Mouse (Mus musculus): ENCODE measurements at regions not wholly inside any gene's neighbourhood (a gene's known extent, or its start where the extent isn't known, plus 50 kb on each side); places are given as distances from the start of the nearest gene placed in this dataset.

- peak; percentile 27 for DNase-seq (ENCODE audit: low read depth, low spot score)
These were observed 80.0 kb upstream of the Nrip1 start for GRCm38 (mm10) chr16:76453457-76454200.

DNA sequence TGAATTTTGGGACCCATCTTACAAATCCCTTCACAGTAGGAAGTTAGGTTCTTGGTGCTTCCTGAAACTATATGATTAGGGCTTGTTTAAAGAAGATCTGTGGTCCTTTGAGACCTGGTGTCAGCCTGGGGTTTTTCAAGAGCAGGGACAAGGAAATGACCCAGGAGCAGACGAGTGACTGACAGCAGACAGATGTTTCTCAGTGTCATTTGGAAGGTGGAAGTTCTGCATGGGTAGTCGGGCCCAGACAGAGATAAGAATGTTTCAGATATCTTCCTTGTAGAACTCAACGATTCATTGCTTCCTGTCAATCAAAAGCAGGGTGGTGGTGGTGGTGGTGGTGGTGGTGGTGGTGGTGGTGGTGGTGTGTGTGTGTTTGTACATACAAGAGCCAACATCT, 75.1 kb upstream of the Nrip1 start:
- DNase-seq (ENCODE audit: low read depth, low spot score), result no peak

GRCm38 (mm10) chr16:76447033-76447432, 73.4 kb upstream of the Nrip1 start:
- no peak for DNase-seq (ENCODE audit: low read depth, low spot score)

GRCm38 (mm10) chr16:76444668-76445067, 71.0 kb upstream of the Nrip1 start:
- no peak for DNase-seq (ENCODE audit: low read depth, low spot score)

DNA sequence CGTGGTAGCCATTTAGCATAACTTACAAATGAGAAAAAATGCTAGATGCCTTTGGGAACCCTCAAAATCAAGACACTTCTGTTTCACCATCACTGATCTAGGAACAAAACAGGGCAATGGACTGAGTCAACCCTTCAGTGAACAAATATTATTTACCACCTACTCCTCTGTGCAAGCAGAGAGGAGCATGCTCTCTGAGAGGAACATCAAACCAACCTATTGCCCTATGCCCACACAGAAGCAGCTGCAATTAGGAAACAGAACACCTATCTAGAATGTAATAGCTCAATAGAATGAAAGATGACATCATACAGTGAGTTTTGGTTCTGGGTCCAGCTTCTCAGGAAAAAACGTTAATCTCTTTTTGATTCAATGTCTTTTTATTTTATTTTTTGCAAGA, 69.0 kb upstream of the Nrip1 start:
- DNase-seq (ENCODE audit: low read depth, low spot score), result no peak

GRCm38 (mm10) chr16:76441803-76442448, 68.3 kb upstream of the Nrip1 start:
- no peak for DNase-seq (ENCODE audit: low read depth, low spot score)

DNA sequence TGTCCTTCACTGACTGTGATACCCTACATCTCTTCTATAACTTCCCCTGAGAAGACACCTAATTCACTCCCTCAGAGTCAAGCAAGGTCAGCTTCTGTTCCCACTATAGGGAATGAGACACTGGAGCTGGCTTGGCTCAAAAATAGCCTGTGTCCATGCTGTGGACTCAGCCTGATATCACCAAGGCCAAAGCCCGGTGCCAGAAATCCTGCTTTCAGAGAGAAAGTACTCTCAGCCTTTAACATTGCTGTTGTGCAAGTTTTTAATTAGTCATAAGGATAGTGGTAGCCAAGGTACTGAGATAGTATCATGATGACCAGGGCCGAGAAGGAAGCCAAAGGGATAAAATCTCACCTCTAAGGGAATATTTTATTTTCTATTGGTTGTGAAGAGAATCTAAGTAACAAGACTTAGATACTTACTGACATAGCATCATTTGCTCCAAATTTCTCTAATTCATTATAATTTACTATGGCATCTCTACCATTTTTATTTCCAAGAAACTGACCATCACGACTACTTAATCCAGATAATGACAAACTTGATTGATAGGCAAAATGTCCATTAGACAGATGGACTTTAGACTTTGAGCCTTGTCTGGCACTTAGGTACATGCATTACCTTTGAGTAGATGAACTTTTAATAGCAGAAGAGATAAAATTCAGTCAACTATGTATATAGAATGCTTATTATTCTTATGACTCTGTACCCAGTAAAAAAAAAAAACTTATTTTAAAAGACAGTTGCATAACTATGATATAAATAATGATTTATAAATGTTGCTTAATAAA, 64.7 kb upstream of the Nrip1 start:
- no peak for DNase-seq (ENCODE audit: low read depth, low spot score)

GRCm38 (mm10) chr16:76436290-76436689, 62.7 kb upstream of the Nrip1 start:
- DNase-seq (ENCODE audit: low read depth, low spot score), result no peak

- no peak for DNase-seq (ENCODE audit: low read depth, low spot score)
These were observed 59.6 kb upstream of the Nrip1 start for GRCm38 (mm10) chr16:76433076-76433825.

- DNase-seq (ENCODE audit: low read depth, low spot score), result no peak
These were observed 58.7 kb upstream of the Nrip1 start for GRCm38 (mm10) chr16:76432304-76432703.

GRCm38 (mm10) chr16:76429156-76429555, 55.5 kb upstream of the Nrip1 start:
- DNase-seq (ENCODE audit: low read depth, low spot score), result no peak

- no peak for DNase-seq (ENCODE audit: low read depth, low spot score)
These were observed 50.3 kb upstream of the Nrip1 start for GRCm38 (mm10) chr16:76423964-76424363.

Data from embryo, embryonic 11.5 days (tissue).